Mouse (Mus musculus): ENCODE measurements around the gene Olfr799.

Gene Olfr799

GRCm38 (mm10) chr10:129637184-129637583 is at the start of gene Olfr799:
Olfr799 (plus strand) TSS chr10:129637484.
- DNase-seq (ENCODE audit: low spot score in 2 of 2), result no peak

GRCm38 (mm10) chr10:129612470-129612869 is 24.8 kb upstream of the Olfr799 start, which contains the start of gene Olfr796:
Olfr796 (minus strand) TSS chr10:129612570.
- no peak for DNase-seq (ENCODE audit: low spot score in 2 of 2)

- no peak for DNase-seq (ENCODE audit: low spot score in 2 of 2)
Observed at GRCm38 (mm10) chr10:129621724-129622123, 15.6 kb upstream of the Olfr799 start.

- DNase-seq (ENCODE audit: low spot score in 2 of 2), result no peak
Observed at GRCm38 (mm10) chr10:129623251-129623650, 14.0 kb upstream of the Olfr799 start.

GRCm38 (mm10) chr10:129627834-129628233 is 9.4 kb upstream of the Olfr799 start, which contains the start of gene Olfr798:
Olfr798 (minus strand) TSS chr10:129627934.
- no peak for DNase-seq (ENCODE audit: low spot score in 2 of 2)

GRCm38 (mm10) chr10:129651763-129652162 is 14.5 kb downstream of the Olfr799 start:
- no peak for DNase-seq (ENCODE audit: low spot score in 2 of 2)

GRCm38 (mm10) chr10:129657394-129657793 is 20.1 kb downstream of the Olfr799 start, which contains the start of gene Olfr800:
Olfr800 (plus strand) TSS chr10:129657694.
- no peak for DNase-seq (ENCODE audit: low spot score in 2 of 2)

- DNase-seq (ENCODE audit: low spot score in 2 of 2), result no peak
Observed at GRCm38 (mm10) chr10:129673765-129674164, 36.5 kb downstream of the Olfr799 start, which contains the start of gene Olfr801. Olfr801 (minus strand) TSS chr10:129673865.

- no peak for DNase-seq (ENCODE audit: low spot score in 2 of 2)
Observed at GRCm38 (mm10) chr10:129688069-129688468, 50.8 kb downstream of the Olfr799 start, which contains the start of gene Olfr802. Olfr802 (minus strand) TSS chr10:129688169.

- DNase-seq (ENCODE audit: low spot score in 2 of 2), result no peak
Observed at GRCm38 (mm10) chr10:129694186-129694585, 56.9 kb downstream of the Olfr799 start, which contains the start of gene Olfr803. Olfr803 (minus strand) TSS chr10:129694286.

Data from cerebellum, postnatal 4 days (tissue).